Mouse (Mus musculus): ENCODE data around the gene Eif4a1.
A peak's percentile ranks its signal among the peaks of the same experiment; 100 is the strongest.

- TF ChIP-seq CTCF (IDR thresholded peaks at IDR 0.05; ENCODE audit: low read depth) (no peak), EP300 (IDR thresholded peaks at IDR 0.05; ENCODE audit: low read depth) (peak; percentile 43; the same call in 1 of the 2 replicates)
Observed at GRCm38 (mm10) chr11:69672211-69672706, at the start of gene Eif4a1.
